Mouse (Mus musculus) kidney, adult 9 months (tissue): Measurements from ENCODE around the gene Glis2.

Source experiments
- DNase-seq: peaks from one replicate; pipeline ENCODE4 v3.0.0; 2022

Glis2 gene

DNA sequence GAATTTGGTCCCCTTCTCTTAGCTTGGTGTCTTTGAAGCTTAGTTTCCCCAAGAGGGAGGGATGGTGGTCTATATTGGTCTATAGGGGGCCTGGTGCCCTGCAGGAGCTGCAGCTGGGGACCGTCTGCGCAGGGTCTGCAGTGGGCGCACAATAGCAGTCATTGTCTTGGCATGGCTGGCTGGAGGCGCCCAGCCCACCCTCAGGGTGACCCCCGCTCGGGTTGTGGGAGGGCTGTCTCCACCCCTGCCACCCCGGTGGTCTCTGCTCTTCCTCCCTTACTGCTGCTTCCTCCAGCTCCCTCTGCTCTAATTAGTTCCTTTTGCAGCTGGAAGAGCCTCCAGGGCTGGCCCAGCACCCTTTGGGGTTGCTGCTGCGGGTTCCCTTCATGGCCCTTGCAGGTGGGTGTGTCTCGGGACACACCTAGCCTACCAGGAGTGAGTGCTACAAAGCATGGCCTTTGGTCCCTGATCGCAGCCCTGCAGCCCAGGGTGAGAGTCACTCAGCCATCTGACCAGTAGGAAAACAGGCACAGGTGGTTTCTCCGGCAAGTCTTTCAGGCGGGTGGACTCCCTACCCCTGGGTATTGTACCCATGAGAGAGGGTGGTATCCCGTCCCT is 11.1 kb downstream of the Glis2 start:
- no peak for DNase-seq

GRCm38 (mm10) chr16:4606431-4607084 is 12.0 kb downstream of the Glis2 start:
- DNase-seq, result peak; percentile 87

- peak; percentile 92 for DNase-seq
Observed at GRCm38 (mm10) chr16:4607818-4608531, 13.5 kb downstream of the Glis2 start.

DNA sequence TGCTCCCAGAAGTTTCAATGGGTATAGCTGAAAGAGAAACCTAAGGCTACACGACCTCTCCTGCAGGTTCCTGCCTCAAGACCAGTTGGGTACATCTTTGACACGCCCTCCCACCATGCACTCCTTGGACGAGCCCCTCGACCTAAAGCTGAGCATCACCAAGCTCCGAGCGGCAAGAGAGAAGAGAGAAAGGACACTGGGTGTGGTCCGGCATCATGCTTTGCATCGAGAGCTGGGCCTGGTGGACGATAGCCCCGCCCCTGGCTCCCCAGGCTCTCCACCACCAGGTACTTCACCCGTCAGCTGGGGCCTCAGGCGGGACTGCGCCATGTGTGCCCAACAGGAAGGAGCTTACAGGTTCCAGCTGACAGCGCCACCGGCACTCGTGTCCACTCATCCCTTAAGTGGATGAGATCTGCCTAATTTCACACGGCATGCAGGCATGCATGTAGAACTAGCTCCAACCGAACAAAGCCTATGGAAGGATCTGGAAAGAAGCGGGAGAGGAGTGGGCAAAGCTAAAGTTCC is 14.1 kb downstream of the Glis2 start:
- DNase-seq, result no peak

- DNase-seq, result no peak
Observed at GRCm38 (mm10) chr16:4611193-4611592, 16.7 kb downstream of the Glis2 start.

- DNase-seq, result no peak
Observed at GRCm38 (mm10) chr16:4611676-4612075, 17.2 kb downstream of the Glis2 start.

- DNase-seq, result no peak
Observed at GRCm38 (mm10) chr16:4613736-4614135, 19.2 kb downstream of the Glis2 start.

- peak; percentile 93 for DNase-seq
Observed at GRCm38 (mm10) chr16:4614639-4615038, 20.1 kb downstream of the Glis2 start.

DNA sequence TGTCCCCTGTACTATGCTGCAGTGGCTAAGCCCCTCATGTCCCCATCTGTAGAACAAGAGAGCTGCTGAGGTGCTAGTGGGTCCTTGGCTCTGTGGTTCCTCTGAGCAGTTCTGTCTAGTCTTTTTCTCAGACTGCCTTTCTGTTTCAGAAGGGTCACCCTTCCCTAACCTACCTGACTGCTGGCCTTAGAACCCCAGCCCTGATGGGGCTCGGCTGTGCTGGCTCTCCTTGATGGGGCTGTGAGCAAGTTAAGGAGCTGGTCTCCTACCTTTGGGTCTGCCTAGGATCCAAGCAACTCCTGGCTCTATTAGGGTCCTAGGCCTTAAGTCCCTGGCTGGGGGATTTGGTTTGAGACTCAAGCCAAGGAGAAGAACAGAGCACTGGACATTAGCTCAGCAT is 20.8 kb downstream of the Glis2 start:
- no peak for DNase-seq

GRCm38 (mm10) chr16:4616829-4617228 is 22.3 kb downstream of the Glis2 start:
- no peak for DNase-seq

GRCm38 (mm10) chr16:4624074-4624473 is 29.6 kb downstream of the Glis2 start:
- DNase-seq, result no peak

- DNase-seq, result peak; percentile 95
Observed at GRCm38 (mm10) chr16:4624481-4625110, 30.1 kb downstream of the Glis2 start, which contains the start of gene Pam16. TSS of gene Pam16 (minus strand) at chr16:4624988.

- no peak for DNase-seq
Observed at GRCm38 (mm10) chr16:4627105-4627504, 32.6 kb downstream of the Glis2 start.

- peak; percentile 77 for DNase-seq
Observed at GRCm38 (mm10) chr16:4628898-4629419, 34.4 kb downstream of the Glis2 start.

- DNase-seq, result peak; percentile 90
Observed at GRCm38 (mm10) chr16:4629950-4630349, 35.4 kb downstream of the Glis2 start.

GRCm38 (mm10) chr16:4632050-4632449 is 37.5 kb downstream of the Glis2 start:
- DNase-seq, result peak; percentile 75

GRCm38 (mm10) chr16:4633661-4634060 is 39.1 kb downstream of the Glis2 start:
- DNase-seq, result no peak

- DNase-seq, result no peak
Observed at GRCm38 (mm10) chr16:4634681-4635080, 40.2 kb downstream of the Glis2 start.

DNA sequence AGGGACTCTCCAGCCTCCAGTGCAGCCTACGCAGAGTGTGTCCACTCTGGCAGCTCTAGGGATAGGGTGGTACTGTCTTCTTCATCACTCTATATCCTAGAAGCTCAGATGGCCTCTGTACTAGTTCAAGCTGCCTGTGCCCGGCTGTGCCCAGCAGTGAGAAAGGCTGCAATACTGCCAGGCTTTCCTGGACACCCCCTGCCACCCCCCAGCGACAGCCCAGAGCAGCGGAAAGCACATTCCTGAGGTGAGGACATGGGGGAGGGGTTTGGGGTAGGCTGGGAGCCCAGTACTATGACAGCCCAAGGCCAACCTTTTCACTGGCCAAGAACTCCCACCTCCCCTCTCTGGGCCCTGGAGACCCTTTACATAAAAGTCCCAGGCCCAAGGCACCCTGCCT is 41.2 kb downstream of the Glis2 start:
- DNase-seq, result no peak

DNA sequence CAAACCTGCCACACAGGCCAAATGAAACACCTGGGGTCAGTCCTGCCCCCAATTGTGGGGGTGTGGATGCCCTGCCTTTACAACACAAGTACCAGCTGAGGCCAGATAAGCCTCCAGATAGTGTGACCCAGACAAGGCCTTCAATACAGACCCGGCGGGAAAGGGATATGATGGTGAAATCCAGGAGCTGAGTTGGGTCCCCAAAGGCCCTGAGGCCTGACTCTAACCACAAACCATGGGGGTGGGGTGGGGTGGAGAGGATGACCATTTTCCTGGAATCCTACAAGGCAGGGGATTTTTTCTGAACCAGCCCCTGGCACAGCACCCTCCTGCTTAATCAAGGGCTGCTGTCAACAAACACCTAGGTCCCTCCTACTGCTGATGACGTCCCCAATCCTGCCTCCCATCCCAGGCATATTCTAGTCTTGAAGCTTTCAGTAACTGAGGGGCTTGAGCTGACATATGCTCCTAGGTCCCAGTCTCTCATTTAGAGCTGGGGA is 44.4 kb downstream of the Glis2 start:
- no peak for DNase-seq

DNA sequence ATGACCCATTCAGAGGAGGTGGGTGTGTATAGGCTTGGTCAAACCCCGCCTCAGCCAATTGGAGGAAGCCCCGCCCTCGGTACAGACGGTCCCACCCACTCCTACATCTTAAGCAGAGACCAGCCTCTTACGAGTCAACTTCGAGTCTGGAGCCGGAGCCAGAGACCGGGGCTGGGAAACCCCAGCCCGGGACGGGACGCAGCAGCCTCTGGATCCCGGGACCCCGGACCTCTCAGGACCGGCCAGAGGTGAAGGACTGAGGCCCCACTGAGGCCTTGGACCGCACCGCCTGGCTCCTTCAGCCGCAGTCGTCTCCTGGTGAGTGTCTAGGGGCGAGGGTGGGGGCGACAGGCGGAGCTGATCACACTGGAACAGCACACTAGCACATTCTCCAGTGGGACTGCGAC is 45.3 kb downstream of the Glis2 start, which contains the start of the genes Vasn and Dnaja3:
Gene Vasn, plus strand, starts transcription at position 111 of the 407 bp plus-strand sequence.
Gene Dnaja3, plus strand, starts transcription at position 159 of the 407 bp plus-strand sequence.
- peak; percentile 96 for DNase-seq

DNA sequence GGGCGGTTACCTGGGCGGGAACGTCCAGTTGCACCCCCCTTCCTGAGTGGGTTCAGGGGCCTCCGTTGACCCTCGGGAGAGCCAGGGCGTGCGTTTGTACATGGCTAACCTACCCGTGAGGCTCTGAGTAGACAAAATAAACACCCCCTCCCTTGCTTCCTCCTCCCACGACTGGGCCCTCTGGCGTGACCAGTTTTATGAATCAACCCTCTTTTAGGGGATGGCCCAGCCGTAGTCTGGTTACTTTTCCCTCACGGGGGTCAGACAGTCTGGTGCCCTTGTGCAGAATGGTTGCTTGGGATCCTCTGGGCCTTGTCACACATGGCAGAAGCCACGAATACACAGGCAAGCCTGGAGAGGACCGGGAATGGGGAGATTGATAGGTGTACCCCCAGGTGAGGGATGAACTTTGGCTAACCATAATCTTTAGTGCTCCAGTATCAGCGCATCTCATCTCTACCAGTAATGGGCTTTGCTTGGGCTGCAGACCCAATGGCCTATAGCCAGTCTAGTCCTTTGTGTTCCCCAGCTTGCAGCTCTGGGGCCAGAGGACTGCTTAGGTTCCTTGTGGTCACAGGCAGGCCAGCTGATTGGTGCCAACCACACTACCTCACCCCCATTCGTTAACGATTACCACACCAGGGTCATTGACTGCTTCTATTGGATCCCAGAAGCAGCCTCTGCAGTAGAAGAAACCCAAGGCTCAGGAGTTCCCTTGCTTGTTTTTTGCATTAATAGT is 45.9 kb downstream of the Glis2 start:
- DNase-seq, result peak; percentile 96
